Mouse (Mus musculus) embryonic facial prominence, embryonic 13.5 days (tissue): ENCODE data around the gene Tmem262. TPM values are rescaled to one million over a fixed set of nuclear protein-coding genes. Genes with fewer than 3 reads are reported as not detected.

ENCODE experiments used
- ATAC-seq: fragments of 200-750 bp; cut with Nextera tagmentation; 2 replicates; pipeline ENCODE4 v1.8.0; 2017; ENCODE audit warnings: low read depth; ENCODE audit not compliant: insufficient number of reproducible peaks, insufficient read depth, low FRiP score, low TSS enrichment
- H3K27ac ChIP-seq: fragments of 300-500 bp; sonication (generic); 2 replicates; pipeline ENCODE4 v1.5.1; 2015; ENCODE audit warnings: moderate library complexity, mild to moderate bottlenecking, inconsistent platforms
- H3K27me3 ChIP-seq: fragments of 300-500 bp; sonication (generic); 2 replicates; pipeline ENCODE4 v1.6.1; 2015; ENCODE audit warnings: mild to moderate bottlenecking, inconsistent platforms
- H3K36me3 ChIP-seq: fragments of 300-500 bp; sonication (generic); 2 replicates; pipeline ENCODE4 v1.6.1; 2015; ENCODE audit warnings: mild to moderate bottlenecking, inconsistent platforms
- H3K4me1 ChIP-seq: fragments of 300-500 bp; sonication (generic); 2 replicates; pipeline ENCODE4 v1.6.1; 2015; ENCODE audit warnings: inconsistent platforms
- H3K4me2 ChIP-seq: fragments of 300-500 bp; sonication (generic); 2 replicates; pipeline ENCODE4 v1.6.1; 2015; ENCODE audit warnings: moderate library complexity, mild to moderate bottlenecking, inconsistent platforms
- H3K4me3 ChIP-seq: fragments of 300-500 bp; sonication (generic); 2 replicates; pipeline ENCODE4 v1.5.1; 2015; ENCODE audit warnings: mild to moderate bottlenecking, inconsistent platforms
- H3K9ac ChIP-seq: fragments of 300-500 bp; sonication (generic); 2 replicates; pipeline ENCODE4 v1.6.1; 2015; ENCODE audit warnings: mild to moderate bottlenecking, inconsistent platforms
- H3K9me3 ChIP-seq: fragments of 300-500 bp; sonication (generic); 2 replicates; pipeline ENCODE4 v1.6.1; 2016; ENCODE audit warnings: inconsistent platforms
- WGBS: fragments of 180-500 bp; shearing (Covaris S2); methylation state at CpG from one replicate; pipeline ENCODE4 v1.1.7; 2015; ENCODE audit warnings: mixed read lengths; 5-methylcytosine and 5-hydroxymethylcytosine counted together
- polyA plus RNA-seq: library from polyadenylated mRNA; unstranded; fragments of >200 nt; fragmentation: Nextera tagmentation; extraction: Ambion mirVana; gene quantifications from 2 replicates; pipeline ENCODE4 v1.2.1, GENCODE M21; 2015

Tmem262 gene
- polyA plus RNA-seq, 1 experiment from 2014 or later, result not detected

DNA sequence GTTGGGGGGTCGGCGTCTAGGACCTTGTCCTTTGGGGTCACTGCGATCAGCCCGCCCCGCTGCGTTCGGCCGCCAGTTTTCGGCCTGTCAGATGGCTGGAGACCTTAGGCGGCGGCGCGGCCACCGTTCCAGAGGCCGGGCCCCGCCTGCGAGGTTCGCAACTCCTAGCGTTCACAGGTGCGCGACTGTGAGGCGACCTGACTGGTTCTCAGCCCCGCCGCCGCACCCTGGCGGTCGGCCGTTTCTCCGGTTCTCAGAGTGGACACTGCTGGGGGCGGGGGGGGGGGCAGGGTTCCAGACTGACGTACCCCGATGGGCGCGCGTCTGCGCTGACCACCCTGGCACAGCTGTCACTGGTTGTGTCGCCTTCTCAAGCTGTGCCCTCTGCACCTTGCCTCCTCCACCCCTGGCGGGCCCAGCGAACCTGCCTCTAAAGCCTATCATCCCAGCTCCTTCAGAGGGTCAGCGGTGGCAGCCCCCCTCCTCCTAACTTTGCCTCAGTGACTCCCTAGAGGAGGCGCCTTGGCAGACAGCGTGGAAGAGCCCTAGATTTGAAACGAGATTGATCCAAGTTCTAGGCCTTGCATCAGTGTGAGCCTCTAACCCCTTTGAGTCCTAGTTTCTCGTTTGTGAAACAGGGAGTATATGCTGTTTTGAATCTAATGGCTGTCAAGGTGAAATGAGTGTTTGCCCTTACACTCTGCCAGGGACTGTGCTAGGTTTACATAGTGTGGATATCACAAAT, 32.5 kb upstream of the Tmem262 start:
- Histone ChIP-seq H3K4me3 (peak overlapping the region; percentile 89), H3K4me1 (peaks cover 27% of the 10 kb centered on the region), H3K27ac (peak overlapping the region; percentile 99), H3K36me3 (peaks cover 44% of the 10 kb centered on the region), H3K4me2 (peak overlapping the region; percentile 94), H3K9me3 (no peaks in the 10 kb centered on the region), H3K27me3 (no peaks in the 10 kb centered on the region), H3K9ac (peak overlapping the region; percentile 89)
- 1% methylated on average over 44 of the region's 44 CpGs for WGBS
- no peak for ATAC-seq

- Histone ChIP-seq H3K4me1 (peaks cover 27% of the 10 kb centered on the region), H3K27ac (0 out of 2 replicates have a peak overlapping the region, but pooled peaks have one; percentile 99), H3K9ac (peak overlapping the region; percentile 89), H3K27me3 (no peaks in the 10 kb centered on the region), H3K36me3 (peaks cover 49% of the 10 kb centered on the region), H3K4me3 (peak overlapping the region; percentile 89), H3K4me2 (peak overlapping the region; percentile 94), H3K9me3 (no peaks in the 10 kb centered on the region)
- WGBS, result 81% methylated on average over 8 of the region's 8 CpGs
- ATAC-seq, result no peak
These were observed 32.0 kb upstream of the Tmem262 start for GRCm38 (mm10) chr19:6047899-6048166.

DNA sequence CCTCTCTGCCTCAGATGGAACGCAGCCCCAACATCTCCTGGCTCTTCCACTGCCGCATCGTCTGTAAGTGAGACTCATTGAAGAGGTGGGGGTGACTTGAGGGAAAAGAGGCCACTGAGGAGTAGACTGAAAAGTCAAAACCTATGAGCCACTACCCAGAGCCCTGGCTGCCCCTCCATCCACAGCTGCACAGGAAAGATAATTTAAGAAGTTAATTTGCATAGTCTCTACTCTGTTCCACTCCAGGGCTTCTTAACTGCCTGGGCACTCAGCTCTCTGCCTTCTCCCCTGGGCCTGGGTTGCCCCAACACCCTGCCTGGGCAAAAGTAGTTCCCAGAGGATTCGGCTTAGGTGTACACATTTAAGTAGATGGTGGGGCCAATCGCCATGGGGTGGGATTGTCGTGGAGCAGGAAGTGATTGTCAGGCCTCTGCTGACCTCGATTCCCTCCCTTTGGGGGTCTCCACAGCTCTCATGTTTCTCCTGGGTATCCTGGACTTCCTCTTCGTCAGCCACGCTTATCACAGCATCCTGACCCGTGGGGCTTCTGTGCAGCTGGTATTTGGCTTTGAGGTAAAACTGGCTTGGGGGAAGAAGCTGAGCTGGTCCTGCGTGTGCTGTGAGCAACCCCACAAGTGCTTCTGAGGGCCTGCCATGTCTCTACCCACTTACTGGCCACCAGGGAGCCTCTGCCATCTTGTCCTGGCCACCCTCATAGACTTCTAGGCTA, 31.0 kb upstream of the Tmem262 start:
- H3K4me1 ChIP-seq, result peaks cover 27% of the 10 kb centered on the region
- ATAC-seq, result no peak
- peak overlapping the region; percentile 94; the same call in 1 of the 2 replicates for H3K4me2 ChIP-seq
- H3K4me3 ChIP-seq, result peak overlapping the region; percentile 89; the same call in 1 of the 2 replicates
- 0 out of 2 replicates have a peak overlapping the region, but pooled peaks have one; percentile 11 for H3K9ac ChIP-seq
- no peak overlapping the region for H3K27ac ChIP-seq
- H3K9me3 ChIP-seq, result no peaks in the 10 kb centered on the region
- peaks cover 59% of the 10 kb centered on the region for H3K36me3 ChIP-seq
- 82% methylated on average over 11 of the region's 11 CpGs for WGBS
- no peaks in the 10 kb centered on the region for H3K27me3 ChIP-seq

DNA sequence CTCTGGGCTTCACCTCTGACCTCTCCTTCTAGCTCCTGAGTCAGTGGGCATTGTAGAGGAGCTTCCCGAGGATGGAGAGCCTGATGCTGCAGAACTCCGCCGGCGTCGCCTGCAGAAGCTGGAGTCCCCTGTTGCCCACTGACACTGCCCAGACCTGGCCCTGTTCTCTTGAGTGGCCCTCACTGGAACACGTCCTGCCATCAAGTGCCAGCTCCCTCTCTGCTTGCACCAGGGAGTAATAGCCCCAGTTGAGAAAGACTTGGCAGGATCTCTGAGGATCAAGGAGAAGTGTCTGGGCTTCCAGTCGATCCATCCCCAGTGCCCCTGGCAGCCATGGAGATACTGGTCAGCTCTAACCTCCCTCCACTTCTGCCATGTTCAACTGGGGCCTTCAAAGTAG, 27.3 kb upstream of the Tmem262 start:
- Histone ChIP-seq H3K27ac (no peak overlapping the region), H3K4me1 (peaks cover 25% of the 10 kb centered on the region), H3K4me2 (no peak overlapping the region), H3K36me3 (peaks cover 80% of the 10 kb centered on the region), H3K9me3 (no peaks in the 10 kb centered on the region), H3K4me3 (no peak overlapping the region), H3K9ac (peak overlapping the region; percentile 17; the same call in 1 of the 2 replicates), H3K27me3 (no peaks in the 10 kb centered on the region)
- WGBS, result 91% methylated on average over 7 of the region's 7 CpGs
- no peak for ATAC-seq

GRCm38 (mm10) chr19:6054296-6054695, 25.5 kb upstream of the Tmem262 start:
- Histone ChIP-seq H3K4me1 (peaks cover 17% of the 10 kb centered on the region), H3K4me3 (no peak overlapping the region), H3K4me2 (no peak overlapping the region), H3K36me3 (peaks cover 74% of the 10 kb centered on the region), H3K27me3 (no peaks in the 10 kb centered on the region), H3K9me3 (no peaks in the 10 kb centered on the region), H3K27ac (no peak overlapping the region), H3K9ac (0 out of 2 replicates have a peak overlapping the region, but pooled peaks have one; percentile 6)
- 82% methylated on average over 5 of the region's 5 CpGs for WGBS
- ATAC-seq, result no peak

GRCm38 (mm10) chr19:6056696-6057095, 23.1 kb upstream of the Tmem262 start:
- Histone ChIP-seq H3K27ac (no peak overlapping the region), H3K36me3 (peaks cover 55% of the 10 kb centered on the region), H3K27me3 (no peaks in the 10 kb centered on the region), H3K9me3 (no peaks in the 10 kb centered on the region), H3K4me1 (peaks cover 21% of the 10 kb centered on the region), H3K9ac (peak overlapping the region; percentile 97), H3K4me2 (peak overlapping the region; percentile 84), H3K4me3 (peak overlapping the region; percentile 86)
- ATAC-seq, result no peak
- 51% methylated on average over 4 of the region's 4 CpGs for WGBS

DNA sequence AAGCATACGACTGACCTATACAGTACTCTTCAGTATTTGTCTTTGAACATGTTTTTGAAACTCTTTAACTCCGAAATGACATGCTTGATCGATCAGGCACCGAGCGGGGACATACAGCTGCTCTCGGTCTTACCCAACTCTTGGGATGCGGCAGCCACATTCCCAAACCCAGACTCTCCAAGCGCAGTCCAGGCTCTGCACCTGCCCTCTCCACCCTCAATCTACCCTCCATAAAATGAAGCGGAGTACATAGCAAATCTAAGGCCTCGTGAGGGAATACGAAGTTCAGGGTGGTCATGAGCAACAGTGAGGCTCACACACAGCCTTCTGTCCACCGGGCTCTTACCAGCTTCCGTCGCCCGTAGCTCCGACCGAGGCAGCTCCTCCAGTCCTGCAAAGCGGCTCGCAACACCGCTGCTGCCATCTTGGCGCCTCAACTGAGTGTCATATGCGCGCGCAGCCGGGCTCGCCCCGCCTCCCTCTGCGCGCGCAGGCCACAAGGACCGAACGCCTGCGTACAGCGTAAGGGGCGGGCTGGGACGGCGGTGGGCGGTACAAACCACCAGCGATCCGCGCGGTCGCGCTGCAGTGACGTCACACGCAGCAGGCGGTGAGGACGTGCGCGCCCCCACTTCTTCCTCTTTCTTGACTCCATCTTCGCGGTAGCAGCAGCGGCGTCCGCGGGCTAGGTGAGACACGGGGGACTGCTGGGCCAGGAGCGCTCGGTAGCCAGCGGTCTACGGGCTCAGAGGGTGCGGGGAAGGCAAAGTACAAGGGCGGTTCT, 22.3 kb upstream of the Tmem262 start, which contains the start of the genes Mrpl49 and Fau:
Gene Mrpl49, minus strand, starts transcription at position 473 of the 784 bp plus-strand sequence.
Gene Fau, plus strand, starts transcription at position 532 of the 784 bp plus-strand sequence.
- under 1% methylated on average over 61 of the region's 63 CpGs for WGBS
- H3K27ac ChIP-seq, result peak within 1 kb of the TSS; percentile 78
- H3K4me3 ChIP-seq, result peak within 1 kb of the TSS; percentile 86
- peak within 1 kb of the TSS; percentile 97 for H3K9ac ChIP-seq
- peaks cover 29% of the 10 kb centered on the region for H3K4me1 ChIP-seq
- H3K4me2 ChIP-seq, result peak within 1 kb of the TSS; percentile 84
- H3K9me3 ChIP-seq, result no peaks in the 10 kb centered on the region
- peaks cover 47% of the 10 kb centered on the region for H3K36me3 ChIP-seq
- no peaks in the 10 kb centered on the region for H3K27me3 ChIP-seq
- ATAC-seq, result peak; percentile 81

GRCm38 (mm10) chr19:6058513-6058912, 21.3 kb upstream of the Tmem262 start:
- Histone ChIP-seq H3K4me3 (peak overlapping the region; percentile 86), H3K9ac (peak overlapping the region; percentile 97), H3K27me3 (no peaks in the 10 kb centered on the region), H3K27ac (peak overlapping the region; percentile 78; the same call in 1 of the 2 replicates), H3K36me3 (peaks cover 37% of the 10 kb centered on the region), H3K4me1 (peaks cover 34% of the 10 kb centered on the region), H3K4me2 (peak overlapping the region; percentile 84), H3K9me3 (no peaks in the 10 kb centered on the region)
- 36% methylated on average over 5 of the region's 5 CpGs for WGBS
- ATAC-seq, result no peak

DNA sequence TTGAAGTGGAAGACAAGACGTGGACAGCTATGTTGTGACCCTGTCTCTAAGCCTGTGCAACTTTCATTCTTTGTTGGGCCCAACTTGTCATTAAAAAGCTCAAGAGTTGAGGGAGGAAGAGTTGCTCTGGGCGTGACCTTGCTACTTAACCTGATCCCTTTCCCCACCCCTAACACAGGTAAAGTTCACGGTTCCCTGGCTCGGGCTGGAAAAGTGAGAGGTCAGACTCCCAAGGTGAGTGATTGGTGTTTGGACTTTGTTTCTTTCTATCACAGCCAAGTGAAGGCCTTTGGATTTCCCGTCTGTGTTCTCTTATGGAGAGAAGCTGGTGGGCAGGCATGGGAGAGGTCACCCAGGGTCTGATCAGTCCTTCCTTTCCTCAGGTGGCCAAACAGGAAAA, 20.9 kb upstream of the Tmem262 start:
- Histone ChIP-seq H3K9ac (peak overlapping the region; percentile 97), H3K4me3 (peak overlapping the region; percentile 86), H3K36me3 (peaks cover 32% of the 10 kb centered on the region), H3K9me3 (no peaks in the 10 kb centered on the region), H3K27me3 (no peaks in the 10 kb centered on the region), H3K4me1 (peaks cover 34% of the 10 kb centered on the region), H3K4me2 (peak overlapping the region; percentile 84), H3K27ac (no peak overlapping the region)
- no peak for ATAC-seq
- WGBS, result 81% methylated on average over 5 of the region's 5 CpGs

GRCm38 (mm10) chr19:6061021-6061533, 18.8 kb upstream of the Tmem262 start, which contains the start of gene Znhit2:
TSS of gene Znhit2 (plus strand) at chr19:6061192.
- Histone ChIP-seq H3K27ac (peak within 1 kb of the TSS; percentile 94), H3K4me2 (peak within 1 kb of the TSS; percentile 100), H3K4me1 (peaks cover 34% of the 10 kb centered on the region), H3K36me3 (peaks cover 13% of the 10 kb centered on the region), H3K4me3 (peak within 1 kb of the TSS; percentile 90), H3K9me3 (no peaks in the 10 kb centered on the region), H3K9ac (peak within 1 kb of the TSS; percentile 96), H3K27me3 (no peaks in the 10 kb centered on the region)
- WGBS, result 0% methylated on average over 58 of the region's 58 CpGs
- peak; percentile 67 for ATAC-seq
